Mouse (Mus musculus): ENCODE data around the gene Cabp1.
"Not testable (repeated sequence)": the region's sequence is repeated elsewhere in the genome, so short reads cannot be mapped to it uniquely, and the experiment has no call there.

The Cabp1 gene

GRCm38 (mm10) chr5:115170150-115170549, 24.0 kb downstream of the Cabp1 start:
- no peak for DNase-seq

- no peak for DNase-seq
Observed at GRCm38 (mm10) chr5:115168641-115169415, 25.4 kb downstream of the Cabp1 start.

GRCm38 (mm10) chr5:115167396-115167795, 26.8 kb downstream of the Cabp1 start:
- no peak for DNase-seq

GRCm38 (mm10) chr5:115166815-115167194, 27.4 kb downstream of the Cabp1 start:
- no peak for DNase-seq

- DNase-seq = no peak
Observed at GRCm38 (mm10) chr5:115165895-115166814, 28.0 kb downstream of the Cabp1 start.

- DNase-seq = no peak
Observed at GRCm38 (mm10) chr5:115165351-115165750, 28.8 kb downstream of the Cabp1 start.

GRCm38 (mm10) chr5:115164446-115164845, 29.7 kb downstream of the Cabp1 start:
- not testable (repeated sequence) for DNase-seq

- peak; percentile 79 for DNase-seq
Observed at GRCm38 (mm10) chr5:115163563-115163962, 30.6 kb downstream of the Cabp1 start.

GRCm38 (mm10) chr5:115161940-115162279, 32.3 kb downstream of the Cabp1 start:
- not testable (repeated sequence) for DNase-seq

GRCm38 (mm10) chr5:115161064-115161939, 32.9 kb downstream of the Cabp1 start:
- no peak for DNase-seq

GRCm38 (mm10) chr5:115160655-115161054, 33.5 kb downstream of the Cabp1 start:
- DNase-seq = no peak

- DNase-seq = no peak
Observed at GRCm38 (mm10) chr5:115159165-115159564, 35.0 kb downstream of the Cabp1 start.

GRCm38 (mm10) chr5:115158040-115158983, 35.9 kb downstream of the Cabp1 start, which contains the start of gene Mlec:
Gene Mlec (minus strand): TSS chr5:115158179.
- peak; percentile 98 for DNase-seq

- DNase-seq = no peak
Observed at GRCm38 (mm10) chr5:115156933-115157589, 37.1 kb downstream of the Cabp1 start.

GRCm38 (mm10) chr5:115156401-115156800, 37.8 kb downstream of the Cabp1 start:
- no peak for DNase-seq

GRCm38 (mm10) chr5:115155831-115156230, 38.4 kb downstream of the Cabp1 start:
- DNase-seq = no peak

GRCm38 (mm10) chr5:115155156-115155631, 39.0 kb downstream of the Cabp1 start:
- DNase-seq = no peak

GRCm38 (mm10) chr5:115152132-115152956, 41.8 kb downstream of the Cabp1 start:
- no peak for DNase-seq

- DNase-seq = no peak
Observed at GRCm38 (mm10) chr5:115151457-115151856, 42.7 kb downstream of the Cabp1 start.

- DNase-seq = no peak
Observed at GRCm38 (mm10) chr5:115150991-115151390, 43.2 kb downstream of the Cabp1 start.
